Mouse (Mus musculus): Measurements from ENCODE around the gene Rnf149. TPM values are rescaled to one million over a fixed set of nuclear protein-coding genes. Genes with fewer than 3 reads are reported as not detected.

Gene Rnf149
- total and polyA plus RNA-seq, 2 experiments from 2014 or later: 14.5 to 22.3 TPM

- Histone ChIP-seq H3K9me3 (ENCODE audit: low read length) (no peaks in the 10 kb centered on the region), H3K27me3 (ENCODE audit: insufficient read depth, low read length) (no peaks in the 10 kb centered on the region), H3K4me3 (ENCODE audit: low read length) (no peak overlapping the region), H3K36me3 (ENCODE audit: insufficient read depth, low read length) (no peaks in the 10 kb centered on the region), H3K4me1 (ENCODE audit: insufficient read depth, low read length) (no peaks in the 10 kb centered on the region), H3K4me2 (ENCODE audit: low read depth, low read length) (no peak overlapping the region), H3K9ac (replicated peaks; ENCODE audit: low read length) (no peak overlapping the region), H3K27ac (no peak overlapping the region)
- TF ChIP-seq CTCF (IDR thresholded peaks at IDR 0.05; ENCODE audit: low read depth): no peak
- DNase-seq (ENCODE audit: low spot score): no peak
- 77% methylated on average over 9 of the region's 9 CpGs for WGBS
- ATAC-seq: no peak
Measured at GRCm38 (mm10) chr1:39505600-39505999, 71.6 kb downstream of the Rnf149 start.

GRCm38 (mm10) chr1:39504261-39504660 is 72.9 kb downstream of the Rnf149 start:
- DNase-seq (ENCODE audit: low spot score) (peak; percentile 53), ATAC-seq (no peak)
- no peaks in the 10 kb centered on the region for H3K36me3 ChIP-seq (ENCODE audit: insufficient read depth, low read length)
- peak; percentile 58 for TF ChIP-seq CTCF (IDR thresholded peaks at IDR 0.05; ENCODE audit: low read depth)
- 13% methylated on average over 1 of the region's 1 CpGs for WGBS
- no peak overlapping the region for H3K27ac ChIP-seq
- no peak overlapping the region for H3K4me2 ChIP-seq (ENCODE audit: low read depth, low read length)
- no peaks in the 10 kb centered on the region for H3K9me3 ChIP-seq (ENCODE audit: low read length)
- H3K4me1 ChIP-seq (ENCODE audit: insufficient read depth, low read length): no peaks in the 10 kb centered on the region
- H3K27me3 ChIP-seq (ENCODE audit: insufficient read depth, low read length): no peaks in the 10 kb centered on the region
- H3K9ac ChIP-seq (replicated peaks; ENCODE audit: low read length): no peak overlapping the region
- no peak overlapping the region for H3K4me3 ChIP-seq (ENCODE audit: low read length)

GRCm38 (mm10) chr1:39502817-39503633 is 74.2 kb downstream of the Rnf149 start:
- Histone ChIP-seq H3K27me3 (ENCODE audit: insufficient read depth, low read length) (no peaks in the 10 kb centered on the region), H3K9me3 (ENCODE audit: low read length) (no peaks in the 10 kb centered on the region), H3K9ac (replicated peaks; ENCODE audit: low read length) (no peak overlapping the region), H3K4me1 (ENCODE audit: insufficient read depth, low read length) (no peaks in the 10 kb centered on the region), H3K27ac (no peak overlapping the region), H3K36me3 (ENCODE audit: insufficient read depth, low read length) (no peaks in the 10 kb centered on the region), H3K4me2 (ENCODE audit: low read depth, low read length) (no peak overlapping the region), H3K4me3 (ENCODE audit: low read length) (no peak overlapping the region)
- DNase-seq (ENCODE audit: low spot score) (peak; percentile 18), ATAC-seq (no peak)
- TF ChIP-seq CTCF (IDR thresholded peaks at IDR 0.05; ENCODE audit: low read depth): no peak
- WGBS: 63% methylated on average over 17 of the region's 17 CpGs

Other genes with a start within 250 kb of the Rnf149 start
- gene Rpl31, start 209.6 kb downstream of the Rnf149 start, total RNA-seq (2014; rRNA removed): 207 and 299 TPM in 2 replicates
- gene Rpl31, start 209.6 kb downstream of the Rnf149 start, polyA plus RNA-seq (2015; fragmentation: Nextera tagmentation; extraction: Ambion mirVana): 353 and 367 TPM in 2 replicates
- 17.4 and 17.7 TPM in 2 replicates for gene Tbc1d8, start 98.7 kb downstream of the Rnf149 start, total RNA-seq (2014; rRNA removed)
- 7.6 and 7.8 TPM in 2 replicates for gene Tbc1d8, start 98.7 kb downstream of the Rnf149 start, polyA plus RNA-seq (2015; fragmentation: Nextera tagmentation; extraction: Ambion mirVana)
- gene Cnot11, start 42.4 kb downstream of the Rnf149 start, total RNA-seq (2014; rRNA removed): 26.4 and 31.7 TPM in 2 replicates
- 12.3 and 12.7 TPM in 2 replicates for gene Cnot11, start 42.4 kb downstream of the Rnf149 start, polyA plus RNA-seq (2015; fragmentation: Nextera tagmentation; extraction: Ambion mirVana)
- 17.6 and 20.2 TPM in 2 replicates for gene Creg2, start 74.1 kb upstream of the Rnf149 start, total RNA-seq (2014; rRNA removed)
- gene Creg2, start 74.1 kb upstream of the Rnf149 start, polyA plus RNA-seq (2015; fragmentation: Nextera tagmentation; extraction: Ambion mirVana): 14.1 and 15.7 TPM in 2 replicates
- gene Rfx8, start 143.6 kb upstream of the Rnf149 start, total RNA-seq (2014; rRNA removed): 0.10 and 0.97 TPM in 2 replicates
- 0.39 and 0.68 TPM in 2 replicates for gene Rfx8, start 143.6 kb upstream of the Rnf149 start, polyA plus RNA-seq (2015; fragmentation: Nextera tagmentation; extraction: Ambion mirVana)
- not detected in 2 replicates for gene Gm3646, start 227.9 kb upstream of the Rnf149 start, total RNA-seq (2014; rRNA removed)
- gene Gm3646, start 227.9 kb upstream of the Rnf149 start, polyA plus RNA-seq (2015; fragmentation: Nextera tagmentation; extraction: Ambion mirVana): not detected in 2 replicates